Mouse (Mus musculus): ENCODE measurements around the gene Gtf2h2.
A peak's percentile ranks its signal among the peaks of the same experiment; 100 is the strongest.
"Not testable (repeated sequence)": the region's sequence is repeated elsewhere in the genome, so short reads cannot be mapped to it uniquely, and the experiment has no call there.

The Gtf2h2 gene

DNA sequence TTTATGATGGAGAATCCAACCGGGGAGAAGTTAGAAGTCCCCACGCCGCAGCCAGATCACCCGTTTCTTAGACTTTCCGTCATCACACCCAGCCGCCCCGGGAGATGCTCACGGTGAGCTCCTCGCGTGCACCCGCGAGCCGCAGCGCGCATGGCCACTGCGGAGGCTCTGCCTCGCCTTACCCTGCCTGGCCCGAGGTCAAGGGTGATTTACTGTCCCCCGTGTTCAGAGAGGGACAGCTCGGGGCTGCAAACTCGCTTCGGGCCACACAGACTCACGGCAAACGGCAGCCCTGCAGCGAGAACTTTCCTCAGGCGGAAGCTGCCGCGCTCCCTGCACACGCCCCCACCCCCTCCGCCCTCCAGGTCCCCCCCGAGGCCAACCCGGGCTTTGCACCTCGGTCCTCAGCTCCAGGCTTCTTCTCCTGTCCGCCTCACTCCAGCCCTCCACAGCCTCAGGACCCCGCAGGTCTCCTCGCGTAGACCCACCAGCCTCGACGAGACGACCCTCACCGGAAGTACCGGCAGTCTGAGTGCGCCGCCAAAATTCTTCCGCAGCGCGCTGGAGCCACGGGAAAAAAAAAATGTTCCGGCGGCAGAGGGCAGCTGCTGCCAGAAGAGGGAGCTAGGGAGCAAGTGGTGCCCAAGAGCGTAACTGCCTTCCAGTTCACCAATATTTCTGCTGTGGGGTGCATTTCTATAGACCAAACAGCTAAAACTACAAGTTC, at the start of gene Gtf2h2:
TSS of gene Gtf2h2 (minus strand) at position 519 of the 727 bp plus-strand sequence.
- DNase-seq (ENCODE audit: low spot score in 2 of 2), result peak; percentile 70 to 76

DNA sequence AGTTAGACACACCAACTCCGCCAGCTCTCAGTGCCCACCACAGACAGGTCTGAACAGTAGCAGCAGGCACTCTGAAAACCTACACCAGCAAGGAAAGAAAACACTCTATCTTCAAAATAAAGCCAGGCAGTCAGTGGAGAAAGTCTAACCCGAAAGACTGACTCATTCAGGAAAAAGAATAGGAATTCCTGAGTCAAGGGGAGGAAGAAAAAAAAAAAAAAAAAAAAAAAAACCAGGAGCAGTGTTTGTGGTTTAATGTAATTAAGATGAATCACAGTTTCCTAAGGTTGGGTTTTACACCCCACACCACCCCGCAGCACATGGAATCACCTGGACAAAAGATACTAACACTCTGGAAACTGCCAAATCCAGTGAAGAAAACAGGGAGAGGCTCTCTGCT, 43.8 kb upstream of the Gtf2h2 start:
- no peak for DNase-seq (ENCODE audit: low spot score in 2 of 2)

DNA sequence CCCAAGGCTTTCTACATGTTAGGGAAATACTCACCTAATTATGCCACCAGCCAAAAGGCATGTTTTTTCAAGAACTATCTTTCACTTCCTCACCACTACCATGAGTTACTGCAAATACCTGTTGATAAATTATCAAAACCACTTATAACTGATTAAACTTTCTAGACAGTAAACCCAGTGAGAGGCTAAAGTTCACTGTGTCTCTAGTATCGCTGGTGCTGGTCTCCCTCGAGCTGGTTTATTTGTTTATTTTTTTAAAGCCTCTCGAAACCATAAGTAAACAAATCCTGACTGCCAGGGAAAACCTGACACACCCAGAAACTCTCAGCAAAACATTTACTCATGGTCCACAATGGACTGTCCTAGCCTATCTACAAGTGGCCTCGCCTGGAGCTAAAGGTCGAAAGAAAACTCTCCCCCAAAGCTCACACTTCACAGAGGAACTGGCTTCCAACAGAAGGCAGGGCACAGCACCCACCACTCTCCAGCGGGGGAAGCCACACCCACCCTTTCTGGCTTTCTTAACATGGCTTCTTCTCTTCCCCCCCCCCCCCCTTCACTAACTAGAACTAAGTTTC, 40.5 kb upstream of the Gtf2h2 start:
- DNase-seq (ENCODE audit: low spot score in 2 of 2), result no peak

- no peak for DNase-seq (ENCODE audit: low spot score in 2 of 2)
Observed at GRCm38 (mm10) chr13:100526649-100527038, 34.3 kb upstream of the Gtf2h2 start.

- DNase-seq (ENCODE audit: low spot score in 2 of 2), result no peak
Observed at GRCm38 (mm10) chr13:100525935-100526648, 33.7 kb upstream of the Gtf2h2 start.

DNA sequence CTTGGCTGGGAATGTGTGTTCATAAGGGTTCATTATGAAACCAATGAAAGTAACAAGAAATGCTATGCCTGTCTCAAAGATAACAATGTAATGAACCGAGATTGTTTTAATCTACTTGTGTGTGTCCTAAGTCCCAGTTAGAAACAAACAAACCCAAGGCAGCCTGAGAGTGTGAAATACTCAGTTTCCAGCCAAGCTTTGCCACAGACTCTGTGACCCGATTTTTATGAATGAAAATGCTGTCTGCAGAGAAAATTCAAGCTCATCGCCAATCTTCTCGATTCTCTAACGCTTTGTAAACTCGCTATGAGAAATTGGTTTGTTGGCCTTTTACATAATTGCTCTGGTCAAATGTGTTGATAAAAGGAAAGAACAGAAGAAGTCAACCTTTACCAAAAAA, 32.5 kb upstream of the Gtf2h2 start:
- no peak for DNase-seq (ENCODE audit: low spot score in 2 of 2)

DNA sequence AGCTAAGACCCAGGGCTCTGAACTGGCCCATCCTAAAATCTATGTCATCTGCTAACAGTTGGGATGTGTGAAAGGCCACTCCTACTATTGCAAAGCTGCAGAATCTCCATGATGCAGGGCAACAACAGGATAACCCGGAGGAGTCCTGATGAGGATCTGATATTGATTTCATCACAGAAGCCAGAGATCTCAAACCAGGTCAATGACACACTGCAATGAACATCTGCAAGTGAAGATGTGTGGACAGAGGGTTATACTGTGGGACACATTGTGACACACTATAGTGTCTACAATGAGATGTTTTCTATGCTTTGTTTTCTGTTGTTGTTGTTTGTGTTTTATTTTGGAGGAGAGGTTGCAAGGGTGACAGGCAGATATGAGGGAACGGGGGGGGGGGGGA, 31.3 kb upstream of the Gtf2h2 start:
- DNase-seq (ENCODE audit: low spot score in 2 of 2), result no peak

DNA sequence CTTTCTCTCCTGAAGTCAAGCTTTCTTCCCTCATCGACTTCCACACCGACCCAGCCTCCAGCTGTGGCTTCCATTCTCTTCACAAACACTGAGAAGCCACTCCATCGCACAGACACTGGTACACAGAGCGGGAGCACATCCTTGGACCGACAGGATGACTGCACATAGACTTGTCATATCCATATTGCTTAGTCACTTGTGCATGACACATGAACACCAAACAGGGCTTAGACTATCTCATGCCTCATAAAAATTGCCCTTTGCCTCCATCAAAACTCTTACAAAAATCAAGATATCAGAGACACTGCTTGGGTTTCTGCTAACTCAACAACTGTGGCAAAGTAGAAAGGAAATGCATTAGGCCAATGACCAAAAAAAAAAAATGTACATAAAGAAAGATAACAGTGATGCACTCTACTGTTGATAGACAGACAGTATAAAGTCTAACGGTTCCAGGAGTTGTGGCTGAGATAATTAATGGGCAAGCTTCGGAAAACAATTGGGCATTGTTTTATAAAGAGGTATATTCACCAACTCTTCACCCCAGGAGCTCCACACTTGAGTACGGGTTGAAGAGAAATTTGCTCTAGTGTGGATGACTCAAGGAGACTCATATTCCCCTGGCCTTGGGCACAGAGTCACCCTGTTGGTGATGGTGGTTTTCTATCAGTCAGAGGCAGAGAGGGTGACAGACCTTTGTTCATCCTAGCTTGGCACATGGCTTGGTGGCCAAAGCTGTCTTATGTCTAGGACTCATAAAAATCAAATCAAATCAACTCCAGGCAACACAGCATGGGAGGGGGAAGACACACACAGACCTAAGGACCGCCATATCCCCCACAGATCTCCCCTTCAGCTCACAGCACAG, 29.6 kb upstream of the Gtf2h2 start:
- DNase-seq (ENCODE audit: low spot score in 2 of 2), result no peak

GRCm38 (mm10) chr13:100519162-100519561, 26.8 kb upstream of the Gtf2h2 start:
- no peak for DNase-seq (ENCODE audit: low spot score in 2 of 2)

DNA sequence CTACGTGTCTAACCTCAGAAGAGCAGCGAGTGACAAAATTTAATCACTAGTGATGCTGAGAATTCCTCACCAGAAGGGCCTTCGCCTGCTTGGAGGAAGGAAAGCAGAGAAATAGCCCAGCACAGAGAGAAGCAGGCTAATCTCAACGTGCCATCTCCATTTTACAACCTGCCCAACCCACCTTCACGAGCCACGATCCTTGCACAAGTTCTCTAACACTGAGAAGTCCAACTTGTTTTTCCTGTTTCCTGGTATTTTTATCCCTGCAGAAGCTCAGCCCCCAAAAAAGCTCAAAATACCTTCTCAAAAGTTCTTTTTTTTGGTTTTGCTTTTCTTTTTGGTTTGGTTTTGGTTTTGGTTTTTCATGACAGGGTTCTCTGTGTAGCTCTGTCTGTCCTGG, 25.8 kb upstream of the Gtf2h2 start:
- DNase-seq (ENCODE audit: low spot score in 2 of 2), result no peak

GRCm38 (mm10) chr13:100517652-100518153, 25.3 kb upstream of the Gtf2h2 start:
- no peak for DNase-seq (ENCODE audit: low spot score in 2 of 2)

GRCm38 (mm10) chr13:100516213-100517105, 24.1 kb upstream of the Gtf2h2 start:
- DNase-seq (ENCODE audit: low spot score in 2 of 2), result no peak

- DNase-seq (ENCODE audit: low spot score in 2 of 2), result no peak
Observed at GRCm38 (mm10) chr13:100512792-100513191, 20.4 kb upstream of the Gtf2h2 start.

DNA sequence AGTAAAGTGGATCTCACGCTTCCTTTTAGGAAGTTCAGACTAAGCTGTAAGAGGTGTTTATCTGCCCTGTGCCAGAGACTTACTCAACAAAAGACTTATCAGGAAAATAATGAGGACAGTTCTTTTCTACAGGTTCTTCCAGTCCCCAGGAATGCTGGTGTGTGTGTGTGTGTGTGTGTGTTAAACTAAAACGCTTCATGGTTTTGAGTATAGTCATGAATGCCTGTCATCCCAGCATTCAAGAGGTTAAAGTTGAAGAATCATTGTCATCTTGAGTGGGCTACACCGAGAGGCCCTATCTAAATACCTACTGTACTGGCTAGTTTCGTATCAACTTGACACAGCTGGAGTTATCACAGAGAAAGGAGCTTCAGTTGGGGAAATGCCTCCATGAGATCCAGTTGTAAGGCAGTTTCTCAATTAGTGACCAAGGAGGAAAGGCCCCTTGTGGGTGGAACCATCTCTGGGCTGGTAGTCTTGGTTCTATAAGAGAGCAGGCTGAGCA, 19.5 kb upstream of the Gtf2h2 start:
- DNase-seq (ENCODE audit: low spot score in 2 of 2), result no peak

DNA sequence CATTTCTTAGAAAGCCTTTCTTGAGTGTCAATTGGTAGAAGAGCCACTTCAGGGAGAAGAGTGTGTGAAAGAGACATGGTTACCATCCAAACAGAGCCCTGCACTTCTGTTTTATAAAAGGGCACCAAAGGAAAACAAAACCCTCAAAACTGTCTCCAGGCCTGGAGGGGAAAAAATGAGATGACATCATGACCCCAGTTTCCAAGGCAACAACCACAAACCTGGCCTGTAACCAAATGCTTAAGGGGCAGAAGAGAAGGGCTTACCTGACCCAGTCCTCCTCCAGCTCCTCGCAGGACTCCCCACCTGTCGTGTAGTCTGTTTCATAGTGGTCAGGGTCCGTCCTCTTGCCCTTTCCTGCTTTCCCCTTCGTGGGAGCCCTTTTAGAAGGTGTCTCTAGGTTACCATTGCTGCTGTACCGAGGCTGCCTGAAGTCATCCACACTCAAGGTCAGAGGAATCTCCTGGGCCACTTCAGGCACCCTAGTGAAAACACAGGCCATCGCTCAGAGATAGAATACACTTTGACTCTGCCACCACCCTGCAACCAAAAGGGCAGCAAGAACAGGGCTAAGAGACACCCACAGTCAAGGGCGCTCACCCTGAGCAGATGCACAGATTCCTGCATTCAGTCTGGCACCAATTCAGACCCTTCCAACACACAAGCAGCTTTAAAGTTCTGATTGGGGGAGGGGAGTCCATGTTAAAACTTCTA, 18.9 kb upstream of the Gtf2h2 start:
- no peak for DNase-seq (ENCODE audit: low spot score in 2 of 2)

DNA sequence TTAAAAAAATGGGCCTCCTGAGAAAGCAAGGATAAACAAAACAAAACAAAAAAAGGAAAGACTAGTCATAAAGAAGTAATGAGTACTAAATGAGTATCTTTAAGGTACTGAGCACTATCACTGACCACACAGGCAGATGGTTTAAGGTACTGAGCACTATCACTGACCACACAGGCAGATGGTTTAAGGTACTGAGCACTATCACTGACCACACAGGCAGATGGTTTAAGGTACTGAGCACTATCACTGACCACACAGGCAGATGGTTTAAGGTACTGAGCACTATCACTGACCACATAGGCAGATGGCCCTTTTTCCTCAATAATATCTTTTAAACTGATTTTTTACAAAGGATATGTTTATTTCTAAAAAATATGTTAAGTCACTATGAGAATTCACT, 7.2 kb upstream of the Gtf2h2 start:
- not testable (repeated sequence) for DNase-seq (ENCODE audit: low spot score in 2 of 2)

DNA sequence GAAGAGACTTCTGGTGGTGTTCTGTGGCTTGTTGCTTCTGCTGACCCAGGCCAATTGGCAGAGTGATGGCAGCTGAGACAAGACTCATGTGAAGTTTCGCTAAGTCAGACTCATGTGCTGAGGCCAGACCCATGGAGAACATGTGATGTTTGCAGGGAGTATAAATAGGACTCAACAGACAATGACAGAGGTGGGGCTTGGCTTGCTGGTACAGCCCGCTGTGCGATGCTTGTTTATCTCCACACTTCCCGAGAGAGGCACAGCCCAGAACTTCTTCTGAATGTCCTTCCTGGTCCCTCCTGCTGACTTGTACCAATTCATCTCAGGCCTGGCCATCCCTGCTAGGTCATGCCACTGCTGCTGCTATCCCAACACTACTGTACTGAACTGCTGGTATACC, 3.0 kb upstream of the Gtf2h2 start:
- DNase-seq (ENCODE audit: low spot score in 2 of 2), result no peak

DNA sequence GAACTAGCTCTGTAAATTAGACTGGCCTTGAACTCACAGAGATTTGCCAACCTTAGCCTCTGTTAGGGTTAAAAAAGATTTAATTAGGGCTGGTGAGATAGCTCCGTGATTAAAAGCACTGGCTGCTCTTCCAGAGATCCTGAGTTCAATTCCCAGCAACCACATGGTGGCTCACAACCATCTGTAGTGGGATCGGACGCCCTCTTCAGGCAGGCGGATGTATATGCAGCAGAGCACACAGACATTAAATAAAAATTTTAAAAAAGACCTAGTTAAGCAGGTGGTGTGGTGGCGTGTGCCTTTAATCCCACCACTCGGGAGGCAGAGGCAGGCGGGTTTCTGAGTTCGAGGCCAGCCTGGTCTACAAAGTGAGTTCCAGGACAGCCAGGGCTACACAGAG, 2.0 kb upstream of the Gtf2h2 start:
- DNase-seq (ENCODE audit: low spot score in 2 of 2), result not testable (repeated sequence)

- no peak for DNase-seq (ENCODE audit: low spot score in 2 of 2)
Observed at GRCm38 (mm10) chr13:100493313-100493712, 934 bp upstream of the Gtf2h2 start.

GRCm38 (mm10) chr13:100491623-100492022, 756 bp downstream of the Gtf2h2 start:
- no peak for DNase-seq (ENCODE audit: low spot score in 2 of 2)

Measured in spleen, postnatal 36 days (tissue).